Mouse (Mus musculus) leukemia stem cell, adult 10-12 weeks (primary cell): Measurements from ENCODE around the gene Senp6. TPM values are rescaled to one million over a fixed set of nuclear protein-coding genes. Genes with fewer than 3 reads are reported as not detected.

Experiments used
- polyA plus RNA-seq: library from polyadenylated mRNA; stranded (reverse); fragments of >175 nt; gene quantifications from 2 replicates; pipeline ENCODE4 v1.2.3, GENCODE M21; 2012; ENCODE audit warnings: low replicate concordance

Senp6 gene
- 59.7 and 71.5 TPM in 2 replicates for polyA plus RNA-seq

DNA sequence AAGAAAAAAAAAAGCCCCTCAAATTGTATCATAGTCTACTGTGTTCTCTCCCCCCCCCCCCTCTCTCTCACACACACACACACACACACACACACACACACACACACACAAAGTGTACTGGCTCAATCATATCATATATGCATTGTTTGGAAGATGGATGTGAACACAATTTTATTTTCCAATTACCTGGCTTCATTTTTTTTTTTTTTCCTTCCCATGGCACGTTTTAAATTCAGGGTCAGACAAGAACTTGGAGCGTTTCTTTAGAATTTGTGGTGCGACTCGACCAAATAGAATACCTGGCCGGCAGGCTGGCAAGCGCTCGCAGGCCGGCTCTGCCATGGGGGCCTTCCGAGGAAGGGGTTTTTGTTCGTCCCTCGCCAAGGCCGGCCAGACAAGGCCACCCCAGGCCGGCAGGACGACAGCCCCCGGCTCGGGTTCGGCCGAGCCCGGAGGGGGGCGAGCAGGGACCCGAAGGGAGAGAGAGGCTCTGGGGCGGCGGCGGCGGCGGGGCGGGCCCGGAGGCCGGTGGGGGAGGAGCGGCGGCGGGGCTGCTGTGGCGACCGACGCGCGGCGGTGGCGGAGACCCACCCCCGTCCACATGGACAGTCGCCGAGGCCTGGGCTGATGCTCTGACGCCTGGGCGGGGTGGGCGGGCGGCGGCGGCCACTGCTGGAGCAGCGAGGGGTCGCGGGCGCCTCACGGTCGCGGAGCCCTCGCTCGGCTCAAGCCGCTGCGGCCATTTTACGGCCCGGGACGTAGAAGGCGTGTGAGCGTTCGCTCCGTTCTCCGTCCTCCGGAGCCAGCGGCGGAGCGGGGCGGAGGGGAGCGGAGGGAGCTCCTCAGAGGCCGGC lies at the start of gene Senp6:
Gene Senp6 (plus strand): TSS at position 537 of the 854 bp plus-strand sequence.

DNA sequence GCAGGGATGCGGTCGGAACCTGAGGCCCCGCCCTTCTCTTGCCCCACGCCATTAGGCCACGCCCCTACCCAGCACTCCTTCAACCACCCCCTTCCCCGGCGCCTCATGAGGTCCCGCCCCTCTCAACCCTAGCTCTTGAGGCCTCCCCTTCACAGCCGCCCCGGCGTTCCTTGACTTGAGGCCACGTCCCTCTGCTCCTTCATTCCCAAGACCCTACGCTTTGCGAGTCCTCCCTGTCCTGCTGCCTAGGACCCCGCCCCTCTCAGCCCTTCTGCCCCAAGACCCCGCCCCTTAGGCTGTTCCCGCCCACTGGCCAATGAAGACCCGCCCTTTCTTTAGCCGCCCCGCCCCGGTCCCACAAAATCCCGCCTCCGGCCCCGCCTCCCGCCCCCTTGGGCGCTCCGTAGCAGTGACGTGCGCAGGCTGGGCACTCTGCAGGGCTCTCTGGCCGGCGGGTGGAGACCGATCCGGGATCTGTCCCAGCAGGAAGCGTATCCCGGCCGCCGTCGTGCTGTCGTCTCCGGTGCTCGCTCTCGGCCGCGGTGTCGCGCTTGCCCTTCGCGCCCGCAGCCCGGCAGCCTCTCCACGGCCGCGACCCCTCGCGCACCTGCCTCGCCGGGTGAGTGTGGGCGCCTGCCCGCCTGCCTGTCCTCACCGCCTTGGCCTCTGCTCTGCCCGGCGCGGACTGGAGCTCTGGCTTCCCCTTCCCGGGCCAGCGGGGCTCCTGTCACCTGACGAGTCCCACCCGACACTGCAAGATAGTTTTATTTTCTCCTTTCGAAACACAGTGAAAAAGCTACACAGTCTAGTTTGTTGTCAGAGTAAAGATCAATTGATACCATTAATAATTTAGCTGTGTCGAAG lies 98.1 kb downstream of the Senp6 start, which contains the start of gene Myo6:
Gene Myo6 (plus strand): TSS at position 421 of the 864 bp plus-strand sequence.

Other genes with a start within 250 kb of the Senp6 start
- gene Filip1, start 54.1 kb upstream of the Senp6 start, polyA plus RNA-seq: 0.18 and 0.35 TPM in 2 replicates
- 0.51 and 0.99 TPM in 2 replicates for gene Myo6, start 98.1 kb downstream of the Senp6 start, polyA plus RNA-seq